Mouse (Mus musculus) testis, postnatal 14 days (tissue): ENCODE measurements around the gene Ezh1.

Experiments used
- DNase-seq: peaks from one replicate; pipeline ENCODE4 v3.0.0; 2021; ENCODE audit warnings: low spot score

Gene Ezh1

GRCm38 (mm10) chr11:101246702-101247012 is 20.4 kb upstream of the Ezh1 start:
- no peak for DNase-seq

GRCm38 (mm10) chr11:101245855-101246701 is 19.8 kb upstream of the Ezh1 start, which contains the start of gene Ramp2:
Gene Ramp2, plus strand, starts transcription at chr11:101246028.
- DNase-seq: peak; percentile 56

- DNase-seq: no peak
Measured at GRCm38 (mm10) chr11:101245071-101245470, 18.8 kb upstream of the Ezh1 start.

- no peak for DNase-seq
Measured at GRCm38 (mm10) chr11:101238071-101238647, 11.9 kb upstream of the Ezh1 start.

GRCm38 (mm10) chr11:101236782-101237181 is 10.5 kb upstream of the Ezh1 start:
- DNase-seq: no peak

- DNase-seq: no peak
Measured at GRCm38 (mm10) chr11:101235429-101235828, 9.2 kb upstream of the Ezh1 start.

- no peak for DNase-seq
Measured at GRCm38 (mm10) chr11:101234124-101234523, 7.9 kb upstream of the Ezh1 start.

GRCm38 (mm10) chr11:101233240-101233639 is 7.0 kb upstream of the Ezh1 start:
- DNase-seq: no peak

- DNase-seq: no peak
Measured at GRCm38 (mm10) chr11:101232010-101232839, 6.0 kb upstream of the Ezh1 start.

- DNase-seq: peak; percentile 65
Measured at GRCm38 (mm10) chr11:101230991-101231871, 5.0 kb upstream of the Ezh1 start.

- no peak for DNase-seq
Measured at GRCm38 (mm10) chr11:101230526-101230925, 4.3 kb upstream of the Ezh1 start.

GRCm38 (mm10) chr11:101230061-101230511 is 3.8 kb upstream of the Ezh1 start:
- peak; percentile 68 for DNase-seq

- peak; percentile 60 for DNase-seq
Measured at GRCm38 (mm10) chr11:101229361-101229900, 3.2 kb upstream of the Ezh1 start.

- no peak for DNase-seq
Measured at GRCm38 (mm10) chr11:101225331-101226064, 765 bp downstream of the Ezh1 start.

- no peak for DNase-seq
Measured at GRCm38 (mm10) chr11:101224337-101224736, 1.9 kb downstream of the Ezh1 start.

GRCm38 (mm10) chr11:101221306-101221986 is 4.8 kb downstream of the Ezh1 start:
- DNase-seq: no peak

- no peak for DNase-seq
Measured at GRCm38 (mm10) chr11:101220853-101221252, 5.4 kb downstream of the Ezh1 start.

GRCm38 (mm10) chr11:101218436-101219055 is 7.7 kb downstream of the Ezh1 start:
- no peak for DNase-seq

- no peak for DNase-seq
Measured at GRCm38 (mm10) chr11:101216936-101217335, 9.3 kb downstream of the Ezh1 start.

GRCm38 (mm10) chr11:101211970-101212369 is 14.3 kb downstream of the Ezh1 start:
- DNase-seq: no peak
